16 mouse cellular contexts compared by ENCODE assay signal in the genomic region with DNA sequence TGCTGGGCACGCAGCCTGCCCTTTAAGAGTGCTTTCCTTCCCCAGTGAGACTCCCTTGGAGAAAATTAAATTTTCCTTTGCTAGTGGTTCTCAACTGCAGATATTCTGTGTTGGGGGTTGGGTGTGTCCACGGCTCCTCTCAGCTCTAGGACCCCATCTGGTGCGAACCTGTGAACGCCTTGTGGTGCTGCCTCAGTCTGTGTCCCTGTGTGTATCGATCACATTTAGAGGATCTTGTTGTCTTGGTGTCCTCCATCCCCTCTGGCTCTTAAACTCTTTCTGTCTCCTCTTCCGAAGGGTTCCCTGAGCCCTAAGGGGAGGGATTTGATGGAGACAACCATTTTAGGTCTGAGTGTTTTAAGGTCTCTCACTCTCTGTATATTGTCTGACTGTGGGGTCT. TPM values are rescaled to one million over a fixed set of nuclear protein-coding genes. Genes with fewer than 3 reads are reported as not detected.
"Had no signal": no experiment of that assay in that cellular context is flagged by ENCODE, and none has a peak within 500 bp of the region (broad histone marks: within the 10 kb centered on the region; RNA-seq: fewer than 3 reads in every experiment).

No protein-coding gene starts in this region.

- H3K27ac ChIP-seq: neural tube, embryonic 13.5 days; neural tube, embryonic 15.5 days; stomach, embryonic 15.5 days; stomach, postnatal 0 days had no signal

- DNase-seq: retina, postnatal 1 day; right cerebral cortex, adult 18-20 months; right cerebral cortex, postnatal 14 days; right cerebral cortex, postnatal 25 days; right cerebral cortex, postnatal 4 days; spleen, adult 18-20 months; thymus, adult 18-20 months; thymus, adult 2 months; thymus, postnatal 14 days; thymus, postnatal 25 days; thymus, postnatal 36 days; thymus, postnatal 4 days had no signal

- H3K27me3 ChIP-seq: neural tube, embryonic 13.5 days; neural tube, embryonic 15.5 days; stomach, embryonic 15.5 days had no signal

- H3K4me2 ChIP-seq: neural tube, embryonic 13.5 days; neural tube, embryonic 15.5 days; stomach, embryonic 15.5 days had no signal

- H3K4me1 ChIP-seq: neural tube, embryonic 15.5 days; stomach, embryonic 15.5 days had no signal

- H3K36me3 ChIP-seq: neural tube, embryonic 13.5 days; neural tube, embryonic 15.5 days; stomach, embryonic 15.5 days had no signal

- H3K4me3 ChIP-seq: neural tube, embryonic 13.5 days; neural tube, embryonic 15.5 days; stomach, embryonic 15.5 days had no signal

- H3K9ac ChIP-seq: neural tube, embryonic 13.5 days; neural tube, embryonic 15.5 days; stomach, embryonic 15.5 days had no signal

- H3K9me3 ChIP-seq: neural tube, embryonic 13.5 days; neural tube, embryonic 15.5 days; stomach, embryonic 15.5 days had no signal

RNA-seq across cellular contexts. Expression of a gene that starts 55.0 kb away (rescaled TPM):
- polyA plus RNA-seq: neural tube, embryonic 13.5 days had no signal
